Mouse (Mus musculus): ENCODE measurements around the gene Dnmt3b. TPM values are rescaled to one million over a fixed set of nuclear protein-coding genes. Genes with fewer than 3 reads are reported as not detected.

Gene Dnmt3b
- polyA plus RNA-seq, 1 experiment: 0.08 TPM

DNA sequence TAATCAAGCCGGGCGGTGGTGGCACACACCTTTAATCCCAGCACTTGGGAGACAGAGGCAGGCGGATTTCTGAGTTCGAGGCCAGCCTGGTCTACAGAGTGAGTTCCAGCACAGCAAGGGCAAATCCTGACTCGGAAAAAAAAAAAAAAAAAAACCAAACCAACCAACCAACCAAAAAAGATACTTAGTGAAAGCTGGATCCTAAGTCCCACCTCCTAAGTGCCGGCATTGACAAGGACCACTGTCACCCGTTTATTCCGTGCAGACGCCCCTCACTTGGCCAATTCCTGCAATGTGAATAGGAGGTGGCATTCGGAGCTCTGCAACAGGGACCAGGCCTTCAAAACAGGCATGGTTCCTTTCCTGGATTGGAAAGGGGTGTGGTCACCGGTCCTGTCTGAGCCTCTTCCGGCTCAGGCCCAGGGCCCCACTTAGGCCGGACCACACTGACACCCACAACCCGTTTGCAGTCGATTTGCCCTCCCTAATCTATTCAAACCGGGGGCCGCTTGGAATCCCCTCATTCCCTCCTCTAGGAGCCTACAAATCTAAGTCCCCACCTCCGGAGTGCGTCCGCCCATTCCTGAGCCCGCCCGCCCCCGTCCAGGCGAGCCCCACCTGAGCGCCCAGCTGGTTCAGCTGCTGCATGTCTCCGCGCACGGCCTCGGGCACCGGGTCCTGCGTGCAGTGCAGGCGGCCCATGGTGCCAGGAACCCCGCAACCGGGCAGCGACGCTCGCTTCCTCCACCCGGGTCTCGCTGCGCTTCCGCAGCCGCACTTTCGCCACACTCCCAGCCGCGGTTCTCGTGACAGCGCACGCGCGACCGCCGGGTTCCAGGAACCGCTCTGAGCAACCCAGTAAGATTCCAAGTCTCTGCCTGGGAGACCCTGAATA lies 17.0 kb upstream of the Dnmt3b start, which contains the start of gene Commd7:
Gene Commd7 (minus strand): TSS at position 806 of the 895 bp plus-strand sequence.
- peaks cover 15% of the 10 kb centered on the region for H3K36me3 ChIP-seq (ENCODE audit: control insufficient read depth)
- H3K27me3 ChIP-seq (ENCODE audit: control insufficient read depth): no peaks in the 10 kb centered on the region
- H3K4me3 ChIP-seq (replicated peaks): peak within 1 kb of the TSS; percentile 91
- peaks cover 25% of the 10 kb centered on the region for H3K4me1 ChIP-seq (ENCODE audit: control insufficient read depth)
- no peak for TF ChIP-seq TAL1 (IDR thresholded peaks at IDR 0.05; ENCODE audit: low read length)
- TF ChIP-seq GATA1 (IDR thresholded peaks at IDR 0.05; ENCODE audit: low read length): no peak
- no peaks in the 10 kb centered on the region for H3K9me3 ChIP-seq (ENCODE audit: control insufficient read depth, low read length)

DNA sequence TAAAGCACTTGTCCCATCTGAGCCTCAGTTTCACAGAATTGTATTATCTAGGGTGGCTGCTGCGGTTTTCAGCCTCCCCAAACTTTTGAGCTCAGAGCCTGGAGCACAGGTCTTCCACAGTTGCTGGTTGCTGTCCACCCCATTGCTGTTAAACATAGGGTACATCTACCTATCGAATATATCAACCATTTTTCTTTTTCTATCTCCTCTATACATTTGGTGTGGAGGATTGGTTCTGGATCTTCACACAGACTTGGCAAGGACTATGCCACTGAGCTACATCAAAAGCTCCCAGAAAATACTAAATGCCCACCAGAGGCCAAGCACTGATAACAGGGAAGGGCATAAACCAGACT lies 16.4 kb upstream of the Dnmt3b start:
- Histone ChIP-seq H3K4me3 (replicated peaks) (peak overlapping the region; percentile 91), H3K36me3 (ENCODE audit: control insufficient read depth) (peaks cover 10% of the 10 kb centered on the region), H3K27me3 (ENCODE audit: control insufficient read depth) (no peaks in the 10 kb centered on the region), H3K4me1 (ENCODE audit: control insufficient read depth) (peaks cover 25% of the 10 kb centered on the region), H3K9me3 (ENCODE audit: control insufficient read depth, low read length) (no peaks in the 10 kb centered on the region)
- TF ChIP-seq GATA1 (IDR thresholded peaks at IDR 0.05; ENCODE audit: low read length) (no peak), TAL1 (IDR thresholded peaks at IDR 0.05; ENCODE audit: low read length) (no peak)

DNA sequence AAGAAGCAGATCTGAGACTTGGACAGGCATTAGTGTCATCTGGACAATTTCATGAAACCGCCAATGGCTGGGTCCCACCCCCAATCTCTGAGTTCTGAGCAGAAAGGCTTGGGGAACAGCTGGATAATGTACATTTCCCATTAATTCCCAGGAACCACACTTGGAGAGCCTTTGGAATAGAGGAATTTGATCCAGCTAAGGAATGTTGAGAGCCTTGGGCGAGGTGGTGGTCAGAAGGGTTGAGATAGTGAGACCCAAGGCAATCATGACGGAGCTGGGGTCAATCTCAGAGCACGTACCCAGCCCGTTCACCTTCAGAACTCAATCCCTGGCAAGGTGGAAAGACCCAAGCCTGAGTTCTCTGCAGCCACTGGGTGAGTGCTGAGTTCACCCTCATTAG lies 16.0 kb upstream of the Dnmt3b start:
- Histone ChIP-seq H3K4me1 (ENCODE audit: control insufficient read depth) (peaks cover 25% of the 10 kb centered on the region), H3K36me3 (ENCODE audit: control insufficient read depth) (peaks cover 6% of the 10 kb centered on the region), H3K9me3 (ENCODE audit: control insufficient read depth, low read length) (no peaks in the 10 kb centered on the region), H3K4me3 (replicated peaks) (peak overlapping the region; percentile 91), H3K27me3 (ENCODE audit: control insufficient read depth) (no peaks in the 10 kb centered on the region)
- TF ChIP-seq TAL1 (IDR thresholded peaks at IDR 0.05; ENCODE audit: low read length) (no peak), GATA1 (IDR thresholded peaks at IDR 0.05; ENCODE audit: low read length) (no peak)

DNA sequence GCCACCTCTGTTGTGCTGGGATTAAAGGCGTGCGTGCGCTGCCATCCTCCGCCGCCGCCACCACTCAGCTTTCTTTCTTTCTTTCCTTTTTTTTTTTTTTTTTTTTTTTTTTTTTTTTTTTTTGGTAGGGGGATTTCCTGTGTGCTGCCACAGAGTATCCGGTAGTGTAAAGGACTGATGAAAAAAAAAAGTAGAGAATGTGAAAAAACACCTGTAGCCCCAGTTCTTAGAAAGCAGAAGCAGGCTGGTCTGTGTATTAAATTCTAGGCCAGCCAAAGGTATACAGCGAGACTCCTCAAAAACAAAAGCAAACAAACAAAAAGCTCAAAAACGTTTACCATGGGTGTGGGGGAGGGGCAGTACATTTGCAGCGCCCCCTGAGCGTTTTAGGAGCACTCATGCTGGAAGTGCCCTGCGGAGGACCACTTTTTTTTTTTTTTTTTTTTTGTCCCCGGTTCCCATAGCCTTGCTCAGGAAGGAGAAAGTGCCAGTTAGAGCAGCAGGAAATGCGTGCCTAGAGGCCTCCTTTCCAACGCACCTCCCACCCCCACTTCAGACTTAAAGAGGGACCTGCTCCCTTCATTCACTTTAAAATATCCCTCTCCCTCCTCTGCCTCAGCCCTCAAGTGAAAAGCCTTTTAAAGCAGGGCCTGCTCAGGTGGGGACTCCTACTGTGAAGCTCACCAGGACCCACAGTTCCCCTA lies 10.1 kb upstream of the Dnmt3b start:
- H3K27me3 ChIP-seq (ENCODE audit: control insufficient read depth): peaks cover 2% of the 10 kb centered on the region; the same call in 1 of the 2 replicates
- TF ChIP-seq TAL1 (IDR thresholded peaks at IDR 0.05; ENCODE audit: low read length) (no peak), GATA1 (IDR thresholded peaks at IDR 0.05; ENCODE audit: low read length) (no peak)
- no peak overlapping the region for H3K4me3 ChIP-seq (replicated peaks)
- no peaks in the 10 kb centered on the region for H3K36me3 ChIP-seq (ENCODE audit: control insufficient read depth)
- no peaks in the 10 kb centered on the region for H3K9me3 ChIP-seq (ENCODE audit: control insufficient read depth, low read length)
- no peaks in the 10 kb centered on the region for H3K4me1 ChIP-seq (ENCODE audit: control insufficient read depth)

DNA sequence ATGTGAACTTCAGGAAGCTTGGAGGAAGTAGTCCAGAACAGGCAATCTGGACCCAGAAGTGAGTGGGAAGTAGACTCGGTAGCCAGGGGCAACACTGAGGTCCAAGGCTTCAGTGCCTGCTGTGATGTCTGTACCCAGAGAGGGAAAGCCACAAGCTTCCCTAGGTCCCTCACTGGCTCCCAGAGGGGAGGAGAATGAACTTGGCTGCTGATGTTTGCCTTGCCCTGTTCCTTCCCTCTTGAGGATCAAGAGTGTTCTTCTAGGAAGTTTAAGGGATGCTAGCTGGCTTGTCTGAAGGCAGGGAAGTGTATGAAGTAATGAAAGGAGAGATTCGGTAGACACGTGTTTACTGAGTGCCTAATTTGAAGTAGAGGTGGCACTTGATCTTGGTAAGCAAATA lies 6.8 kb upstream of the Dnmt3b start:
- no peaks in the 10 kb centered on the region for H3K9me3 ChIP-seq (ENCODE audit: control insufficient read depth, low read length)
- no peak overlapping the region for H3K4me3 ChIP-seq (replicated peaks)
- no peaks in the 10 kb centered on the region for H3K36me3 ChIP-seq (ENCODE audit: control insufficient read depth)
- TF ChIP-seq GATA1 (IDR thresholded peaks at IDR 0.05; ENCODE audit: low read length): no peak
- no peak for TF ChIP-seq TAL1 (IDR thresholded peaks at IDR 0.05; ENCODE audit: low read length)
- peaks cover 2% of the 10 kb centered on the region; the same call in 1 of the 2 replicates for H3K27me3 ChIP-seq (ENCODE audit: control insufficient read depth)
- no peaks in the 10 kb centered on the region for H3K4me1 ChIP-seq (ENCODE audit: control insufficient read depth)

DNA sequence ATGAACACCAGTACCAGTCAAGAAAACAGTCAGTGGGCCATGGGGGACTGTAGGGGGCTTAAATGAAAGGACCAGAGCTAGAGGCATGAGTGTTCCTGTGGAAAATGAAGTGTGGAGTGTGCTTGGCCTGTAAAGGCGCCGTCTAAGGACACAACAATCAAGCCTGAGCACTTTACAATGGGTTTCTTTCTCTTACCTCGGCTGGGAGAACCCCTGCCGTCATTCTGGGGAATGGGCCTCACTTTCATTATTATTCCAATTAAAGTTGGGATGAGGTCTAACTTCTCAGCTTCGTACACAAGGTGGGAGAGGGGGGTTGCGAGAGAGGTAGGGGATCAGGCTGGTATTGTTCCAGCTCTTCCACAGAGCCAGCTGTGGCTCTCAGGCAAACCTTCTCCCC lies 6.3 kb upstream of the Dnmt3b start:
- Histone ChIP-seq H3K4me3 (replicated peaks) (no peak overlapping the region), H3K4me1 (ENCODE audit: control insufficient read depth) (no peaks in the 10 kb centered on the region), H3K27me3 (ENCODE audit: control insufficient read depth) (peaks cover 2% of the 10 kb centered on the region; the same call in 1 of the 2 replicates), H3K9me3 (ENCODE audit: control insufficient read depth, low read length) (no peaks in the 10 kb centered on the region), H3K36me3 (ENCODE audit: control insufficient read depth) (no peaks in the 10 kb centered on the region)
- TF ChIP-seq GATA1 (IDR thresholded peaks at IDR 0.05; ENCODE audit: low read length) (no peak), TAL1 (IDR thresholded peaks at IDR 0.05; ENCODE audit: low read length) (no peak)

DNA sequence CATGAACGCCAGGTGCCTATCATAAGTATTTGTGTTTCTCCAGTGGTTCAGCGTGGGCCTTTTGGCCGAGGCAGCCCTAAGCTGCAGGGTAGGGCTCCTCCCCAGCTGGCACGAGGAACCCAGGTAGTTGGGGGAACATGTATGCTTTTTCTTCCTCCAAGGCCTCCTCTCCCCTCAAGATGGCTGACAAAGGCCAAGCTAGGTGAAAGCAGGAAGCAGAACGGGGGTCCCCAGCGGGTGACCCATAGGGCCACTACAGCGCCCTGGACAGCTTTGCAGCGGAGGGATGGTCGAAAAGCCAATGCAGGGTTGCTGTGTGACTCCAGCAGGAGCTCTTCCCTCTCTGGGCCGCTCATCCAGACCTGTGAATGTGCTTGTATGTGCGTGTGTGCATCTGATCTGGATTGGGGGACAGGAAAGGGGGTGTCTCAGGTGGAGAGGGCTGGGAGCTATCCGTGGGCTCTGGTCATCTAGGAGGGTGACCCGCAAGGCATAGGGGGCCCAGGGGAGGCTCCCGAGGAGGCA lies 415 bp upstream of the Dnmt3b start:
- H3K36me3 ChIP-seq (ENCODE audit: control insufficient read depth): no peaks in the 10 kb centered on the region
- H3K4me1 ChIP-seq (ENCODE audit: control insufficient read depth): peaks cover 22% of the 10 kb centered on the region
- H3K4me3 ChIP-seq (replicated peaks): peak overlapping the region; percentile 71
- TF ChIP-seq GATA1 (IDR thresholded peaks at IDR 0.05; ENCODE audit: low read length) (no peak), TAL1 (IDR thresholded peaks at IDR 0.05; ENCODE audit: low read length) (no peak)
- H3K9me3 ChIP-seq (ENCODE audit: control insufficient read depth, low read length): no peaks in the 10 kb centered on the region
- peaks cover 29% of the 10 kb centered on the region for H3K27me3 ChIP-seq (ENCODE audit: control insufficient read depth)

DNA sequence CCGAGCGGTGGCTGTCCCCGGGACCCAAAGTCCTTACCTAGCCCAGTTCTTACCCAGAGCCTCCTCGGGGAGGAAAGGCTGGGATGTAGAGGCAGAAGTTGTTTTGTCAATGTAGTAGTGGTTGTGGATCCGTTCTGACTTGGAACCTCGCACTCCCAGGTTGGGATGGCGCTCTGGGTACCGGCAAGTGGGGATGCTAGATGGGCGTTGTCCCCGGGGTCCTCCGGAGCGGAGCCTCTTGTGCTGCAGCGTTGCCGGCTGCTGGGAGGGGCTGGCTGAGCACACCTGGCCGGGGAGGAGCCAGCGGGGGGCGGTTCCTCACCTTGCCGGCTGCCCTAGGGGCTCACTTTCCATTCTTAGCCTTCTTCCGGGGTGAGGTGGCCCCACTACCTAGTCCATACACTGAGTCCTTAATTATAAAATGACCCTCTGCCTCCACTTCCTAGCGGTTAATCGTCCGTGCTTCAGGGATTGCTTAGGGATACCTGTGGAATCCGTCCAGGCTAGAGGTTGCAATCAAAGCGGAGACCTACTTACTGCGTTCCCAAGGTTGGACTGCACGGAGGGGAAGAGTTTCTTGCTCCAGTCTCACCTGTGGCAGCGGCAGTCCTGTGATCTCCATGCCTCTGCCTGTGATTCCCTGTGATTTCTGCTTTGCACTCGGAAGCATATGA lies 901 bp downstream of the Dnmt3b start:
- Histone ChIP-seq H3K4me3 (replicated peaks) (peak overlapping the region; percentile 71), H3K36me3 (ENCODE audit: control insufficient read depth) (no peaks in the 10 kb centered on the region), H3K27me3 (ENCODE audit: control insufficient read depth) (peaks cover 29% of the 10 kb centered on the region), H3K9me3 (ENCODE audit: control insufficient read depth, low read length) (no peaks in the 10 kb centered on the region), H3K4me1 (ENCODE audit: control insufficient read depth) (peaks cover 22% of the 10 kb centered on the region)
- TF ChIP-seq GATA1 (IDR thresholded peaks at IDR 0.05; ENCODE audit: low read length): no peak
- TF ChIP-seq TAL1 (IDR thresholded peaks at IDR 0.05; ENCODE audit: low read length): no peak

All from erythroblast, embryonic 14.5 days (primary cell).